Mouse (Mus musculus) testis, adult 2 months (tissue): Measurements from ENCODE around the gene Lrrc66.

Experiments
- CTCF ChIP-seq: fragments of 200-500 bp; IDR thresholded peaks from 2 replicates; pipeline ENCODE4 v1.5.1; 2012; ENCODE audit warnings: low read depth, mild to moderate bottlenecking, inconsistent platforms, low read length, moderate library complexity; ENCODE audit not compliant: control insufficient read depth, insufficient read depth, insufficient replicate concordance
- POLR2A ChIP-seq: fragments of 200-500 bp; IDR thresholded peaks from 2 replicates; pipeline ENCODE4 v1.6.1; 2012; ENCODE audit warnings: low read depth, mild to moderate bottlenecking, inconsistent platforms, low read length, moderate library complexity; ENCODE audit not compliant: control insufficient read depth

DNA sequence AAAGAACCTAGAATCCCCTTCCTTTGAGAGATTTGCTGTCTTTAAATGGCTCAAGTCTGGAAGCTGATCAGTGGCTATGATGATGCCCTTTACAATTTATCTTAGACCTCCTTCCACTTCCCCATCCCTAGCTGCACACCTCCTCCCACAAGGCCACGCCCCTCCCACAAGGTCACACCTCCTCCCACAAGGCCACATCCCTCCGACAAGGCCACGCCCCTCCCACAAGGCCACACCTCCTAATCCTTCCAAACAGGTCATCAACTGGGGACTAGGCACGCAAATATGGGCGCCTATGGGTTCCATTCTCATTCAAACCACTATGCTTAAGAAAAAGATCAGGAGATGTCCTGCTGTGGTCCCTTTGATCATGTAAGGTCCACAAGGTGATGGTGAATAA is 63.1 kb downstream of the Lrrc66 start:
- TF ChIP-seq CTCF (no peak), POLR2A (no peak)
